Mouse (Mus musculus) inflammation-experienced regulatory T-cells, adult 16 weeks (primary cell): Measurements from ENCODE around the gene Gm3317. TPM values are rescaled to one million over a fixed set of nuclear protein-coding genes. Genes with fewer than 3 reads are reported as not detected.

Experiments
- polyA plus RNA-seq: library from polyadenylated mRNA; unstranded; fragments of 100-300 nt; shearing (Covaris generic); gene quantifications from one replicate; pipeline ENCODE4 v1.2.1, GENCODE M21; 2017

Gm3317 gene
- polyA plus RNA-seq, result not detected

GRCm38 (mm10) chr14:5164235-5164634 is at the start of gene Gm3317:
Gm3317 (plus strand) TSS chr14:5164535.

GRCm38 (mm10) chr14:5131219-5131618 is 33.1 kb upstream of the Gm3317 start, which contains the start of gene Gm8279:
Gm8279 (plus strand) TSS chr14:5131519.

GRCm38 (mm10) chr14:5185493-5185892 is 21.2 kb downstream of the Gm3317 start, which contains the start of gene Gm8271:
Gm8271 (plus strand) TSS chr14:5185793.

Other genes starting within 250 kb of the Gm3317 start
- gene Gm8297, start 180.6 kb upstream of the Gm3317 start, polyA plus RNA-seq, result 0.44 TPM
- gene Gm3298, start 148.6 kb upstream of the Gm3317 start, polyA plus RNA-seq, result not detected
- not detected for gene 4930555G01Rik, start 113.9 kb upstream of the Gm3317 start, polyA plus RNA-seq
- gene Gm8281, start 93.5 kb upstream of the Gm3317 start, polyA plus RNA-seq, result 9.8 TPM
- 0.33 TPM for gene Gm8279, start 33.0 kb upstream of the Gm3317 start, polyA plus RNA-seq
- gene Gm8271, start 21.3 kb downstream of the Gm3317 start, polyA plus RNA-seq, result not detected
- gene Gm3526, start 96.0 kb downstream of the Gm3317 start, polyA plus RNA-seq, result not detected
- gene Gm3542, start 170.4 kb downstream of the Gm3317 start, polyA plus RNA-seq, result not detected
- gene Gm3500, start 224.5 kb downstream of the Gm3317 start, polyA plus RNA-seq, result 10.4 TPM